Mouse (Mus musculus) cerebellum, adult 2 months (tissue): ENCODE measurements around the gene Tnfrsf13b.

Source experiments
- CTCF ChIP-seq: fragments of 200-500 bp; IDR thresholded peaks from 2 replicates; pipeline ENCODE4 v1.5.1; 2011; ENCODE audit warnings: low read depth, mild to moderate bottlenecking, control low read depth, low read length, moderate library complexity, borderline replicate concordance; ENCODE audit not compliant: insufficient read depth
- POLR2A ChIP-seq: fragments of 200-500 bp; IDR thresholded peaks from 2 replicates; pipeline ENCODE4 v1.6.1; 2011; ENCODE audit warnings: low read length, control low read depth, borderline replicate concordance; ENCODE audit not compliant: insufficient read depth

DNA sequence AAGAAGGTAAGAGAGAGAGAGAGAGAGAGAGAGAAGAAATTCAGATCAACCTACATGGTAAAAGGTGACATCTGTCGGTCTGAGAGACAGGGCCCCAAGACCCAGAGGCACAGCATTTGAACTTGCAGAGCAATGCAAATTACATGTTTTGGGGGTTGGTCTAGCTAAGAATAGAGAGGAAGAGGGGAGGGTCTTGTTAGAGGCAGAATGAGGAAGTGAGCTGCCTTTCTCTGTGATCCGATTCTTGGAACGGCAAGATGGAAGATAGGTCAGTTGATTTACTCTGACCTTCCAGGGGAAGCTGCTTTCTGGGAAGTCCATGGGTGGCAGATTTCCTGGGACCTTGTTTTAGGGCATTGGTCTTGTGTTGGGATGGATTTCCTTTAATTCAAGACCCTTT, 15.7 kb downstream of the Tnfrsf13b start:
- TF ChIP-seq POLR2A (no peak), CTCF (no peak)
